Comparison of ENCODE assay signal across 19 mouse cellular contexts in genomic region chr6:100301410-100302108, GRCm38 (mm10). TPM values are rescaled to one million over a fixed set of nuclear protein-coding genes. Genes with fewer than 3 reads are reported as not detected.
DNase-seq lines count a peak whose midpoint lies in the region; ATAC-seq and TF ChIP-seq lines count a peak whose summit lies in the region.
"Had no signal": no experiment of that assay in that cellular context is flagged by ENCODE, and none has a peak within 500 bp of the region (broad histone marks: within the 10 kb centered on the region; RNA-seq: fewer than 3 reads in every experiment).

No protein-coding gene starts in this region.

- H3K27ac ChIP-seq in gastrocnemius, adult 2 months = no peak overlapping the region
- H3K27ac ChIP-seq in intestine, embryonic 16.5 days (ENCODE audit: low read length) = no peak overlapping the region
- no peak overlapping the region for H3K27ac ChIP-seq in liver, embryonic 15.5 days (replicated peaks)
- no peak overlapping the region for H3K27ac ChIP-seq in forebrain, embryonic 11.5 days (ENCODE audit: low read depth, low read length)
- H3K27ac ChIP-seq: hindbrain, embryonic 15.5 days; layer of hippocampus, adult 2 months; left cerebral cortex, adult 2 months; limb, embryonic 13.5 days; midbrain, embryonic 10.5 days had no signal

- no peak overlapping the region for H3K4me3 ChIP-seq in gastrocnemius, adult 2 months
- no peak overlapping the region for H3K4me3 ChIP-seq in intestine, embryonic 16.5 days (ENCODE audit: low read length)
- no peak overlapping the region for H3K4me3 ChIP-seq in liver, embryonic 15.5 days (replicated peaks)
- H3K4me3 ChIP-seq in forebrain, embryonic 11.5 days (ENCODE audit: low read depth, low read length) = no peak overlapping the region
- H3K4me3 ChIP-seq: hindbrain, embryonic 15.5 days; layer of hippocampus, adult 2 months; left cerebral cortex, adult 2 months; limb, embryonic 13.5 days; midbrain, embryonic 10.5 days had no signal

- DNase-seq in gastrocnemius, postnatal 14 days = peak; percentile 39
- no peak for DNase-seq in gastrocnemius, adult 2 months
- DNase-seq in kidney, postnatal 4 days = peak; percentile 34 to 49
- no peak for DNase-seq in kidney, adult 8-10 months
- no peak for DNase-seq in forebrain, embryonic 11.5 days (ENCODE audit: low spot score)
- DNase-seq: adrenal gland, postnatal 10 days; cerebellum, adult 11 months; cerebellum, postnatal 36 days; forebrain, postnatal 0 days; kidney, adult 2 months; right cerebral cortex, postnatal 4 days; thymus, postnatal 36 days had no signal

- no peaks in the 10 kb centered on the region for H3K27me3 ChIP-seq in intestine, embryonic 16.5 days (replicated peaks; ENCODE audit: control insufficient read depth, insufficient read depth, low read length)
- H3K27me3 ChIP-seq in liver, embryonic 15.5 days = no peaks in the 10 kb centered on the region
- no peaks in the 10 kb centered on the region for H3K27me3 ChIP-seq in forebrain, embryonic 11.5 days (ENCODE audit: control insufficient read depth, insufficient read depth, low read length)

- no peak for TF ChIP-seq CTCF in gastrocnemius, adult 2 months (IDR thresholded peaks at IDR 0.05)

- H3K4me2 ChIP-seq in intestine, embryonic 16.5 days (ENCODE audit: low read depth, low read length) = no peak overlapping the region
- H3K4me2 ChIP-seq in liver, embryonic 15.5 days = no peak overlapping the region
- H3K4me2 ChIP-seq in forebrain, embryonic 11.5 days (ENCODE audit: low read depth, low read length, severe bottlenecking) = no peak overlapping the region
- H3K4me2 ChIP-seq: hindbrain, embryonic 15.5 days; limb, embryonic 13.5 days had no signal

- no peaks in the 10 kb centered on the region for H3K36me3 ChIP-seq in intestine, embryonic 16.5 days (ENCODE audit: control insufficient read depth, insufficient read depth, low read length)
- no peaks in the 10 kb centered on the region for H3K36me3 ChIP-seq in liver, embryonic 15.5 days (replicated peaks)
- no peaks in the 10 kb centered on the region for H3K36me3 ChIP-seq in forebrain, embryonic 11.5 days (ENCODE audit: control insufficient read depth, insufficient read depth, low read length)
- H3K36me3 ChIP-seq: hindbrain, embryonic 15.5 days; limb, embryonic 13.5 days; midbrain, embryonic 10.5 days had no signal

- no peak overlapping the region for H3K9ac ChIP-seq in intestine, embryonic 16.5 days (ENCODE audit: low read depth, low read length)
- H3K9ac ChIP-seq in liver, embryonic 15.5 days = no peak overlapping the region
- no peak overlapping the region for H3K9ac ChIP-seq in forebrain, embryonic 11.5 days (ENCODE audit: low read length)
- H3K9ac ChIP-seq: forebrain, postnatal 0 days; hindbrain, embryonic 15.5 days; limb, embryonic 13.5 days had no signal

- intact Hi-C loops in gastrocnemius, postnatal 14 days (cut with DNase I; ENCODE audit: low total_unique reads) = no loop called here
- intact Hi-C loops in gastrocnemius, adult 2 months (cut with DNase I) = no loop called here

- peak; percentile 66; the same call in 1 of the 2 replicates for ATAC-seq in intestine, embryonic 16.5 days
- peak; percentile 58 for ATAC-seq in liver, embryonic 15.5 days (ENCODE audit: insufficient read depth)
- ATAC-seq in forebrain, embryonic 11.5 days (replicated peaks; ENCODE audit: low FRiP score) = no peak
- ATAC-seq: forebrain, postnatal 0 days had no signal

- WGBS in intestine, embryonic 16.5 days = 57% methylated on average over 8 of the region's 8 CpGs
- WGBS in liver, embryonic 15.5 days (ENCODE audit: insufficient replicate concordance) = 42% methylated on average over 8 of the region's 8 CpGs
- 64% methylated on average over 8 of the region's 8 CpGs for WGBS in forebrain, embryonic 11.5 days

- H3K9me3 ChIP-seq in intestine, embryonic 16.5 days (ENCODE audit: control insufficient read depth, low read length) = no peaks in the 10 kb centered on the region
- H3K9me3 ChIP-seq in liver, embryonic 15.5 days (replicated peaks) = no peaks in the 10 kb centered on the region
- H3K9me3 ChIP-seq in forebrain, embryonic 11.5 days (ENCODE audit: control insufficient read depth, low read length) = no peaks in the 10 kb centered on the region
- H3K9me3 ChIP-seq: hindbrain, embryonic 15.5 days; limb, embryonic 13.5 days; midbrain, embryonic 10.5 days had no signal

- no peaks in the 10 kb centered on the region for H3K4me1 ChIP-seq in intestine, embryonic 16.5 days (ENCODE audit: control insufficient read depth, insufficient read depth, low read length)
- peaks cover 8% of the 10 kb centered on the region; the same call in 1 of the 2 replicates for H3K4me1 ChIP-seq in liver, embryonic 15.5 days (replicated peaks)
- no peaks in the 10 kb centered on the region for H3K4me1 ChIP-seq in forebrain, embryonic 11.5 days (replicated peaks; ENCODE audit: control insufficient read depth, insufficient read depth, low read length)
- H3K4me1 ChIP-seq: hindbrain, embryonic 15.5 days had no signal

RNA-seq across cellular contexts. Expression of gene Rybp, which starts 14.3 kb away (rescaled TPM):
- total RNA-seq in gastrocnemius, postnatal 14 days (2021) = 1 to 10 TPM; 7.0 to 8.0 TPM
- 1 to 10 TPM; 4.5 to 8.8 TPM for total RNA-seq in gastrocnemius, adult 2 months (2021)
- 6.0 and 10.1 TPM in 2 replicates for polyA plus RNA-seq in intestine, embryonic 16.5 days (2015; fragmentation: Nextera tagmentation; extraction: Ambion mirVana)
- 5.1 and 5.4 TPM in 2 replicates for polyA plus RNA-seq in liver, embryonic 15.5 days (2015; fragmentation: Nextera tagmentation; extraction: Ambion mirVana)
- polyA plus RNA-seq in forebrain, embryonic 11.5 days (2014; fragmentation: Nextera tagmentation; extraction: Ambion mirVana) = 11.3 and 11.4 TPM in 2 replicates

Comparison
In these comparisons a context has a peak if more than half of its experiments do, and no peak if none do; other contexts are left out.
1. DNase-seq: peak in gastrocnemius, postnatal 14 days (single experiment) and kidney, postnatal 4 days (2 of 2); none in gastrocnemius, adult 2 months (single experiment), kidney, adult 8-10 months (0 of 2) and forebrain, embryonic 11.5 days (single experiment).